Mouse (Mus musculus) testis, postnatal 14 days (tissue): ENCODE data around the gene Kcp.

Source experiments
- DNase-seq: peaks from one replicate; pipeline ENCODE4 v3.0.0; 2021; ENCODE audit warnings: low spot score

The Kcp gene

DNA sequence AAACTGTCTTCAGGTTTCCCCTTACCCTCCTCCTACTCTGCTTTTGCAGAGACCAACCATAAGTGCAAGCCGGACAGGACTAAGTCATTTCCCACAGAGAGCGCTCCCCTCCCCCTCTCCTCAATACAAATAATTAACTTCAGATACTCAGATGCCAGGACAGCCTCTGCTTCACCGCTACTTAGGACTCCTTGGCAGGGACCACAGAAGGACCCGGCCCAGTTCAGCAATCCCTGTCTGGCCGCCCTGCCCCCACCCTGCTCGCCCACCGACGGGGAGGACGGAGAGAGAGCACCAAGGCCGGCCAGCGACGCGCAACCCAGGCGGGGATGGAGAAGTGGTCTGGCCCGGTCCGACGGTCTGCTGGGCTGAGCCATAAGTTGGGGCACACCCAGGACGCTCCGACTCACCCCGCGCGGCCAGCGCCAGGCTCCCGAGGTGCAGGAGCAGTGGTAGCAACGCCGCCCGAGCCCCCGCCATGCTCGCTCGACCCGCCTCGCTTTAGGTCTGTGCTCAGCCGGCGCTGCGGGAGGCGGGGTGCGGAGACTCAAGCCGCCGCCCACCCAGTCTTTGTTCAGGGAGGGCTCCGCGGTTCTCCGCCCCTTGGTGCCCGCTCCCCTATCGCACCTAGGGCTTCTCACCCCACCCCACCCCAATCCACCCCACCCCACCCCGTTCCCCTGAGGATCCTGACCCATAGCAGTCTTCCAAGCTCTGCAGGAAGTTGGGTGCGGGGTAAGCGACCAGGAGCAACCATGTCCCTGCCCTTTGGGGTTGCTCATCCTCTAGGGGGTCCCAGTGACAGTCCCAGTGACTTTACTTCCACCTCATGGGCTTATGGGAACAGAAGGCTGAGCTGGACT lies at the start of gene Kcp:
Kcp (minus strand) TSS at position 506 of the 863 bp plus-strand sequence.
- DNase-seq = no peak

DNA sequence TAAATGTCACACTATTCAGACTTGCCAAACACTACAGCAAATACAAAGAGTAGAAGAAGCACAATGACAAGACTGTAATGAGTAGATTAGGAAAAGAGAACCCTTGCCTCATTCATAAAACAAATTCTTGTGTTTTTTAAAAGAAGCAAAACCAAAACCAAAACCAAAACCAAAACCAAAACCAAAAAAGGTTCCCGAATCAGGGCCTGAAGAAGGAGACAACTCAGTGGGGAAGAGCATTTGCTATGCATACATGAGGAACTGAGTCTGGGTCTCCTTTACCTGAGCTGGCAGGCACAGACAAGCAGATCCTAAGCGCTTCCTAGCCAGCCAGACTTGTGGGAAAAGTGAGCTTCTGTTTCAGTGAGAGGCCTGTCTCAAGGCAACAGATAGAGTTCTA lies 49.4 kb upstream of the Kcp start:
- DNase-seq = no peak

DNA sequence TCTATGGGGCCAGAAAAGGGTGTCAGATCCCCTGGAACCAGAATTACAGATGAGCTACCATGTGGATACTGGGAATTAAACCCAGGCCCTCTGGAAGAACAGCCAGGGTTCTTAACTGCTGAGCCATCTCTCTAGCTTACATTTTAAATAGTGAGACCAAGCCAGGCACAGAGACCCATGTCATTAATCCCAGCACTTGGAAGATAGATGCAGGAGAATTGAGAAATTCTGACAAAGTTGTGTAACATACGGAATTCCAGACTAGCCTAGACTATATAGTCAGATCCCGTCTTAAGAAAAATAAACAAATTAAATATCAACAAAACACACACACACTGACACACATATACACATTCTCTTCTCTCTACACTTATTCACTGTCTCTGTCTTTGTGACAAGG lies 44.8 kb upstream of the Kcp start:
- DNase-seq = no peak

DNA sequence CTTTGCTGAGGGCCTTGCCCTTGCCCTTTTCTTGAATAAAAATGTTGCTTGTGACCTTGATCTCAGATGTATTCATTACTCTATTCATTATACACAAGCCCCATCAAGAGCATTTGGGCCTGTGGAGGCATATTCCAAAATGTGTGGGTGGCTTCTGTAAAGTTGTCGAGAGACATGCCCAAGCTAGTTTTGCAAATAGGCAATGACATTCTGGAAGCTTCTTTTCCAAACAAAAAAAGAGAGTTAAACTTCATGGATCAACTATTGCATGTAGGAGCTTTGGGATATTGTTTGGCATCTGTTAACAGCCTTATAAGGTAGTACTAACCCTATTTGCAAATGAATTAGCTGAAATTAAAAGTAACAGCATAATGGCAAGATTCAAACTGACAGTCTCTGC lies 40.3 kb upstream of the Kcp start:
- no peak for DNase-seq

DNA sequence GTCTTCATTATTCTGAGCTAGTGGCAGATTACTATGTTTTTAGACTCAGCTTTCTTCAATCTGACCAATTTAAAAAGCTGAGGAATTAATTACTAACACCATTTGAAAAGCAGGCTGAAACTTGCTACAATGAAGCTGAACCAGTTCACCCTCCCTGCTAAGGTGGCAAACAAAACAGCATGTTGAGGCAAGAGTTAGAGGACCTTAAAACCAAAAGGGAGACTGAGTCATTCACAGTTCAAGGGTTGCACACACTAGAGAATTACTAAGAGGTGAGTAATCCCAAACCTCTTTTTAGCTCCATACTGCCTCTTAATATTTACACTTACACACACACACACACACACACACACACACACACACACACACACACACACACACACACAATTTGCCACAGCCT lies 39.8 kb upstream of the Kcp start:
- DNase-seq = no peak

DNA sequence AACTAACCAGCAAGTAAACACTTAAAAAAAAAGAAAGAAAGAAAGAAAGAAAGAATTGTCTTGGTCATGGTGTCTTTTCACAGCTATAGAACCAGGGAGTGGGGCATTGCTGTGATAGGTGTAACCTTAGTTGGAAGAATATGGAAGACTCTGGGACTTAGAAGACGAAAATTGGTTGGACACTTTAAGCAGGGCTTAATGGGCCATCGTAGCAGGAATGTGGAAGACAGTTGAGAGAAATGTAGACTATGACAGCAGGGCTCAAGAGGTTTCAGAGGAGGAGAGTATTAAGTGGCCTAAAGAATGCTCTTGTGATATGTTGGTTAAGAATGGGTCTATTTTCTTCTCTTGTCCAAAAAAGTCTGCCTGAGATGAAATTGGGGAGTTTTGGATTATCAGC lies 37.9 kb upstream of the Kcp start:
- no peak for DNase-seq

DNA sequence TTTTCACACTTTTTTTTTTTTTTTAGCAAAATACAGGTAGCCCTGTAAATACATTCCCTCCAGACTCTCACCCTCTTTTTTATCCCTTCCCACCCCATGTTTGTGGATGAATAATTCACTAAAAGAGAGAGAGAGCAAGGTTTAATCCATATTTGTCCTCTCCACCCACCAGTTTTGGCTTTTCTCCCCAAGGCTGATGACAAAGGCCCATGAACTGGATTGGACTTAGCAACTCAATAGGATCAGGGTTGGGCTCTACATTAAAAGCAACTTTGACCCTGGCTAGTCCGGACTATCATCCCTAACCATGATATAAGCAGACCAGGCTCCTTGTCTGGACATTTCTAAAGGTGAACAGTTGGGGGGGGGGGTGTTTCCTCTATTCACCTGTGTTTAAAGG lies 33.2 kb upstream of the Kcp start:
- no peak for DNase-seq

DNA sequence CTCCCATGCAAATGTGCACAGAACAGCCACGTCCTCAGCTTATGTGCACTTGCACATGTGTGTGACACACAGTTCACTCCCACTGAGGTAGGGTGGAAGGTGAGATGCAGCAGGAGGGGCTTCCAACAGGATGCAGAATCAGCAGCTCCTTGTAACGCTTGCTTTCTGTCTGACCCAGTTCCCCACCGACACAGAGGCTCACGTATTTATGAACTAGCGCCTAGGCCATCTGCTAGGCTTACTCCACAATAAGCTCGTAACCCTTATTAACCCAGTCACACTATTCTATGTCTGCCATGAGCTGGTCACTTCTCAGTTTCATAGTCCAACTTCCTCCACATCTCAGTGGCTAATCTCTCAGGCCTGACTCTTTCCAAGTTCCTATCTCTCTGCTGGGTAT lies 32.5 kb upstream of the Kcp start:
- DNase-seq = no peak

DNA sequence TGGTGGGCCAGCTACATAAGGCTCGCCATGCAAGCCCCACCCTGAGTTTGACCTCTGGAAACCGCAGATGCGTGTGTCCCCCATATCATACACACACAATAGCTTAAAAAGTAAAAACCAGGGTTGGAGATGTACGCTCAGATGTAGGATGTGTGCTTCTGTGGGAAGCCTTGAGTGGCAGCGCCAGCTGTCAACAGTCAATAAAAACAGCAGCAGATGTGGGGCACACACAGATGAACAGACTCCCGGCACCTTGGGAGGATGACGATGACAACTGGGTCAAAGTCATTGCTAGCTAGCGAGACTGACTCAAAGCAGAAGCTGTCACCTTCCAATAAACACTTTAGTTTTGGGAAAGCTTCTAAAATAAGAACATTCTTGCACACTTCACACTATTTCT lies 31.8 kb upstream of the Kcp start:
- no peak for DNase-seq

DNA sequence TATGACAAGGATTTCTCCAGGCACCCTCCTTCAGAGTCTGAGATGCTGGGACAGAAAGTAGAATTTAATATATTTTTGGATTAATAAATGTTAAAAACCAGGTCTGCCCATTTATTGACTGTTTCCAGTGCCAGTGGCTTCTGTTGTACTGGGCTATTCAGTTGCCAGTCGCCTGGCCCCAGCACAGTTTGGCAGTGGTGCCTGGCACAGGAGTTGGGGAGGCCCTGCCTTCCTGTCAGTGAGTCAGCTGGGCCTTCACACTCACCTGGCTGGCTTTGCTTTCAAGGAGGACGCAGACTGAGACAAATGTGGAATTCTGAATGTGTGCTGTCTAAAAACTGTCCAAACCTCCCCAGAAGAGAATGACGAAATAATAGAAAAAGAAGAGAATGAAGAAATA lies 29.5 kb upstream of the Kcp start:
- DNase-seq = no peak

DNA sequence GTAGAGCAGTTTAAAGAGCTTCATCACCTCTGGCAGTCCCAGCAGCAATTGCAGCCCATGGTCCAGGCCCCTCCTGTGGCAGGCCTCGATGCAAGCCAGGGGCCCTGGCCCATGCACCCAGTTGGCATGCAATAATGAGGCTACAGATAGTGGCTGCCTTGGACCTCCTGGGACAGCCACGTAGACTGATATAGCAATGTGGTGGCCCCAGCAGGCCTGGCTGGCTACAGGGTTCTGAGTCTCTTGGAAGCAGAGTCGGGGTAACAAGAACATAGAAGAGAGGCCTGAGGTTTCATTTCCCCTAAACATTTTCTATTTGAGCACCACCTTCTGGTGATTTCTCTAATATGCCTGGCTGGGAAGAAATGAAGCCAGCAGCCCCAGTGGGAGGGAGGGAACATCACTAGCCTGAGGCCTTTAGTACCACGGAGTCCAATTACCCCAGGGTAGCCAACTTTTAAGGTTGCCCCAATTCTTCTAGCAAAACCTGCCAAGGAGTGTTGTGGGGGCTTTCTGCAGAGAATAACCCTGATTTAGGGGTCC lies 29.0 kb upstream of the Kcp start:
- DNase-seq = no peak

DNA sequence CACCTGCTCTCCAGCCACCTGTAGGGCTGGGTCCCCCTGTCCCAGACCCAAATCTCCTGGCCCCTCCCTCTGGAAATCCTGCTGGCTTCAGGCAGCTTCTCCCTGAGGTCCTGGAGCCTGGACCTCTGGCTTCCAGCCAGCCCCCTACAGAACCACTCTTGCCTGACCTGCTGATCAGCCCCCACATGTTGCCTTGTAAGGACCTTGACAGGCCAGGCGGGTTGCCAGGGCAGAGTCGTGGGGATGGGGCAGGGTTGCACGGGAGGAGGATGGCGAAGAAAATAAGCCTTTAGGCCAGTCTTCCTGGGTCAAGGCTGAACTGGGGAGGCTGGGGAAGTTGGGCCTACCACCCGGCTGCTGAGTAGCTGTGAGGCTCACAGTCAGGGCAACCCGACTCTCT lies 27.6 kb upstream of the Kcp start:
- DNase-seq = peak; percentile 72

DNA sequence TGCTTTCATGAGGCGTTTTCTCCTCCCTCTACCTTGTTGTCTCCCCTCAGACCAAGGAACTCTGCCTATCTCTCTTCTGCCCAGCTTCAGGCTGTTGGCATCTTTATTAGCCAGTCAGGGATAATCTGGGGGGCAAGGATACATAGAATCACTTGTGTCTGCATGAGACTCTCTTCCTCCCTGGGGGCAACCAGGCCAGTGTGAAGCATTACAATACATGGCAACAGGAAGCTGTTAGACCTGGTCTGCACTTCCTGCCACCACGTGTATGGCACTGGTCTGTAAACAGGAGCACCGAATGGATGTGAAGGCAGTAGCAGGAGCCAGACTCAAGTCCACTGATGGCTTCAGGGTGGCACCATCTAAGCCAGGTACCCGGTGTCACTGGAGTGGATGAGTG lies 22.3 kb upstream of the Kcp start:
- DNase-seq = no peak

DNA sequence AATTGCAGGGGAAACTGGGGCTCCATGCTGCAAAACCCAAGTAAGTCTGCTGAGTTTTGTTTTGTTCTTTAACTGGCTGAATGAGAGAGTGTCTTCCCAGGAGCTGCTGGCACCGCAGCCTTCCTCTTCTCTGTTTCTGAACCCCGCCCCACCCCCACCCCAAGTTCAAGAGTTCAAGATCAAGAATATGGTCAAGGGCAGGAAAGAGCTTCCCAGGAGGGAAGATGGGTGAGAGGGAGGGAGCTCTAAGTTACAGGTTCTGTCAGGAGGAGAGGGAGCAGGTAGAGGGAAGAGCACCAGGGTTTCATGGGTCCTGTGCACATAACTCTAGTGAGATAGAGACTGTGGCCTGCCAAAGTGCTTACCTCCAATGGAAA lies 21.7 kb upstream of the Kcp start:
- DNase-seq = no peak

DNA sequence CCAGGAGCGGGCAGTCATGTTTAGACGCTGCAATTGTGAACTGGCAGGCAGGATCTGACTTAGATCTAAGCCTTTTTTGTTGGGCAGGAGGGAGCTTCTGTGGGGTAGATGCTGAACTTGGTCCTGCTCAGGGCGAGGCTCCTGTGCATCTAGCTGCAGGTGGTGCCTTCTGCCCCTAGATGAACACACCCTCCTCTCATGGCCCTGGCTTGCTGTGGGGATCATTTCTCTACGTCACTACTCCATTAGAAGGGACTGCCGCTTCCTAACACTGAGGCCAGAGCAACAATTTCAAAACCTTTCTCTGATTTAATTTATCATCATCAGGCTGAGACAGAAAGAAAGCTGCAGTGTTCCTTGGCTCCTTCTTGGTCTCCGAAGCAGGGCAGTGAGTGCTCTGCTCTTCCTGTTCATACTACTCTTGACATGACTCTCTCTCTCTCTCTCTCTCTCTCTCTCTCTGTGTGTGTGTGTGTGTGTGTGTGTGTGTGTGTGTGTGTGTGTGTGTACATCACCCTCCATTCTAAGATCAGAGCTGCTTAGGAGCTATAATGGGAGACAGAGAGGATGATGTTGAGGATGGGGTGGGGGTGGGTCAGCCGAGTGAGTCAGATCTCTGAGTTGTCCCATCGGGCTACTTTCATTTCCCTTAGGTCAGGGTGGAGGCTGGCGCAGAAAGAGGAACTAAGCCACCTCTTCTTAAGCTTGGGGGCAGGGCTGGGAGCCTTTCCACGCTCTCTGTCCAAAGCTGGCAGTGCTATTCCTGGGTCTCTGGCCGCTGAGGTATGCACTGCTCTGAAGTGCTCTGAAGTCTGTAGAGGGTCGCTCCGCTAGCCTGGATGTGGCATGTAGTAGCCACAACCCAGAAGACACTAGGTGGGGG lies 21.1 kb upstream of the Kcp start:
- no peak for DNase-seq

DNA sequence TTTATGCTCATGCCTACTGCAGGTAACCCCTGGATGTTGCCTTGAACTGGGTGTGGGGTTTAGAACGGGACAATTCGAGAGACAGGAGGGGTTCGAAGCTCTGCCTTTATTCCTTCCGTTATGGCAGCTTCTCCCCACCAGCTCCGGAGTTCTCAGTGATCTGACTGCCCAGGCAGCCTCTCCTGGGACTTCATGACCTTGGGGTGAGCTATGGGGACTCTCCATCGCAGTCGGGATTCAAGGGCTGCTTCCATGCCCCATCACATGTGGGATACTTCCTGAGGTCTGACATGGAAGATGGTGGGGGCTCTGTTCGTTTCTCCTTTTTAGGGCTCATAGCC lies 20.4 kb upstream of the Kcp start:
- DNase-seq = no peak

DNA sequence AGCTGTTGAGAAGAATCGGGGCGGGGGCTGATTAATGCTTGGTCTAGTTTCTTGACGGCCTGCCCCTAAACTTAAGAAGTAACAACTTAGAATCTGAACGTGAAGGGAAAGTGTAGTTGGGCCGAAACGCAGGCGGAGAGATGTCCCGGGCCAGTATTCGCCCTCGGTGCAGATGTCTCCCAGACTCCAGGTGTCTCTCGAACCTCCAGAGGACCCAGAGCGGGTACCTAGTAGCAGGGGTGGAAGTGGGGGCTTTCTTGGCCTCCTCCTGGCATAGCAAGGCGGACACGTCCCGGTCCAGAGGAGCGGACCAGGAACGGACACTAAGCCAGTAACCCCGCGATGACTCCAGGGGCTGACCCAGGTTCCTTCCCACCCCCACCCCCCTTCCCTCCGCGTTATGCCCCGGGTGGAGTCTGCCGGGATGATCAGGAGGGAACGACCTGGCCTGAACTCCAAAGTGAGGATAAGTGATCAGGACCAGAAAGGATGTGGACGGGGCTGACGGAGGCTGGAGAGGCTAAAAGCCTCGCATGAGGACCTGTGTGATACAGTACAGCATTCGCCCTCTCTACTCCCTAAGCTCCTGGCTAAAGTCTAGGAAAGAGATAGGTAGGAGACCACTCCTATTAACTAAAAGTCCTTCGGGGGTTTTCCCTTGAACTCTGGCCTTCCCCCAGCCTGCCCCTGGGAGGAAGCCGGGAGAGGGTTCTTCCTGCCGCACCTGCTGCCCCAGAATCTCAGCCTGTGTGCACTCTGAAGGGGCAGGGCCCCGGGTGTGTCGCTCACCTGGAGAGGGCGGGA lies 19.8 kb upstream of the Kcp start:
- no peak for DNase-seq

DNA sequence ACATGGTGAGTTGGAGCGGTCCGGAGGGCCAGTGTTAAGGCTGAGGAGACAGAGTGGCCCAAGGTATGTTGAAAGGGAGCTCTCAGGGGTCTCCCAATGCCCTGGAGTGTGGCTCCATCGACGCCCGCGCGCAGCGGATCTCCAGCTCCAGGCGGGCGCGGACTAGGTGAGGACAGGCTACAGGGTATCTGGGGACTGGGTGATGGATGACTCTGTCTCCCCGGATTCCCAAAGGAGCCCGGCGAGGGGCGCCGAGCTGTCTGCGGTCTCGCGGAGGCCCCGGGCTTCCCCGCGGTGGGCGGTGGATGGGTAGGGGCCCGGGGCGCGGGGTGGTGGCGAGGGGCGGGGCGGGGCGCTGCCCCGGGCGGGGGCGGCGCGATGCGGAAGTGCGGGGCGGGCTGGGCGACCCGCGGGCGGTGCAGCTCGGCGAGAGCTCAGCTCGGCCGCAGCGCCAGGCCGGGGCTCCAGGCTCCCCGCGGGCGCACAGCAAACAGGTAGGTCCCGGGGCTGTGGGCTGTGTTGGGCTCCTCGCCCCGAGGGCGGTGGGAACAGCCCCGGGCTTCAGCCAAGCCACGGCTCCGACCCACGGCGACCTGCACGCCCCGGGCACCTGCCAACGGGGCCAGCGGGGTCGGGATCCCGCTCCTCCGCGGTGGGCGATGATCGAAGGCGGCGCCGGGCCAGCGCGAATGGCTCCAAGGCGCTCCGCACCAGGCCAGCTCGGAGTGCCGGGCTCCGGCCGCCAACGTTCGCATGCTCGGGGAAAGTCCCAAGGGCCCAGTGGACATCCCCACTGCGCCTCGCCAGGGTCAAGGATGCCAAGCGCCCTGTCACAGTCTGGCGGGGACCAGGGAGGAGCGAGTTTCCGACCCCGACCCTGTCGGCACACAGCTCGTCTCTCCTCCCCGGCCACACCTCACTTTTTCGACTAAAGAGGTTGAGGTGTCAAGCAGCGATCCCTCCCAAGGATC lies 18.8 kb upstream of the Kcp start, which contains the start of gene Irf5:
Irf5 (plus strand) TSS at position 345 of the 971 bp plus-strand sequence.
- DNase-seq = peak; percentile 35

DNA sequence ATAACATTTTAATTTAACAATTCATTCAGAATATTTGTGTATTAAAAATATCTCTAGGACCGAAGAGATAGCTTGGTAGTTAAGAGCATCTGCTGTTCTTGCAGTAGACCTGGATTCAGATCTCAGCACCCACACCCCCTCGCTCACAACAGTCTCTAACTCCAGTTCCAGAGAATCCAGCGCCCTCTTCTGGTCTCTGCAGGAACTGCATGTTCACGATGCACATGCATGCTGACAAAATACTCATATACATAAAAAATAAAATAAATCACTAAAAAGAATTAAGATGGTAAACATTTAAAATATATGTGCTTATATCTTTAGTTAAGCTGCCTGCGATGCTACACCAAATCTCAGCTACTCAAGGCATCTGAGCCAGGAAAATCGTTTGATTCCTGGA lies 17.5 kb upstream of the Kcp start:
- peak; percentile 64 for DNase-seq

DNA sequence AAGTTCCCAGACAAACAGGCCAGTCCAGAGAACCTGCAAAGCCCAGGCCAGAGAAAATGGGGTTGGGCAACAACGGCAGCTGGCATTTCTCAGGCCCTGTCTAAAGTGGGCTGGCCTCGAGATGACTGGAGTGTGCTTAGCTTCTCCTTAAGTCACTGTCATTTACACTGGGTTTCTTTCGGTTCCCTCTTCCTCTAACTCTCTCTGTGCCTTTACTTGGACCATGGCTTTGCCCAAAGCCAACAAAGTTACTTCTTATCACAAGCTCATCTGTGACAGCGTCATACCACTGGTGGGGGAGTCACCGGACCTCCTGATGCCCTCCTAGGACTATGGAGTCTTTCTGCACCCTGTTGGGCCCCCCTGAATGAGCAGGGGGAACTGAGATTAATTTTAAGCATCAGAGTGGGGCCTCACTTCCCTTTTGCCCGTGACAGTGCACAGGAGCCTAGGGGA lies 16.3 kb upstream of the Kcp start:
- peak; percentile 44 for DNase-seq
